Mouse (Mus musculus) embryo, embryonic 9.5 days (tissue): ENCODE data around the gene Tspan10.

ENCODE experiments used
- DNase-seq: peaks from one replicate; pipeline ENCODE4 v3.0.0-alpha.2; 2017; ENCODE audit errors: extremely low spot score

Tspan10 gene

GRCm38 (mm10) chr11:120492878-120493203, 50.4 kb downstream of the Tspan10 start:
- DNase-seq, result no peak

DNA sequence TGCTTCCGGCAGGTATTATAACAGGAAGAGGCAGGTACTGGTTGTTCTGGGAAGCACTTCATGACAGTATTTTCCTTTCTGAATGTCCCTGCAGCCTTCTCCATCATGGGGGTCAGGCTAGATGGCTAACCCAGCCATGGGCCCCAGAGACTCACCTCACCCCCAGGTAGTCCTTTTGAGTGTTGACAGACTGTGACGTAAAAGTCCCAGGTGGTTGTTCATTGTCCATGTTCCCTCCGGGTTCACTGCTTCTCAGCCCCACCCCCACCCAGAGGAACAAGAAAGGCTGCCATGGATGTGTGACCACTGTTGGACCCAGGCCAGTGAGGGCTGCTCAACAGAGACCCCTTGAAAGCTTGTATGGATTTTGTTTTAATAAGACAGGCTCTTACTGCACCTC, 50.9 kb downstream of the Tspan10 start:
- DNase-seq, result no peak

- DNase-seq, result no peak
Measured at GRCm38 (mm10) chr11:120493911-120494310, 51.5 kb downstream of the Tspan10 start.
